Mouse (Mus musculus): Measurements from ENCODE around the gene Aldh18a1.

The Aldh18a1 gene

DNA sequence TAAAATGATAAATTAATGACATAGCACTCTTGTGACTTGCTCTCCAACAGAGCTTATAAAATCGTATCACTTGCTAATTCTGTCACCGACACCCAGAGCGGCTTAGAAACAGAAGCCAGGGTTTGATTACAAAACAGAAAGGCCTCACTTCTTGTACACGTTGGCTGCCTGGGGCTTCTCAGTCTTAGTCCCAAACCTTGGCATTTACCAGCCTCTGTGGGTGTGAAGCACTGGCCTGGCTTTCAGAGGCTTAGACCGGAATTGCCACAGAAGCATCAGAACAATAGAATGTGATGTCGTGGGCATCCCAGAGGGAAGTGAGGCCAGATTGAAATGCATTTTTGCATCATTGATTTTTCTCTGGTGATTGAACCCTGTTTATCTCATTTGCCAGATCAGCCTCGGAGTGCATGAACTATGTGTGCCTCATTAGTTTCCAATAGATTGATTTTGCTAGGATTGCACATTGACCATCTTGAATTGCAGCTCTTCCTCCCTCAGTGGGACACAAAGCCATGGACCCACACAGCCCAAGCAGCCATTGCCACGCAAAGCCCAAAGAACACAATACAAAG, 64.7 kb downstream of the Aldh18a1 start:
- DNase-seq = no peak

- DNase-seq = no peak
These were observed 67.9 kb downstream of the Aldh18a1 start for GRCm38 (mm10) chr19:40520403-40520802.

GRCm38 (mm10) chr19:40518706-40519105, 69.6 kb downstream of the Aldh18a1 start:
- DNase-seq = no peak

GRCm38 (mm10) chr19:40515596-40515995, 72.7 kb downstream of the Aldh18a1 start:
- no peak for DNase-seq

DNA sequence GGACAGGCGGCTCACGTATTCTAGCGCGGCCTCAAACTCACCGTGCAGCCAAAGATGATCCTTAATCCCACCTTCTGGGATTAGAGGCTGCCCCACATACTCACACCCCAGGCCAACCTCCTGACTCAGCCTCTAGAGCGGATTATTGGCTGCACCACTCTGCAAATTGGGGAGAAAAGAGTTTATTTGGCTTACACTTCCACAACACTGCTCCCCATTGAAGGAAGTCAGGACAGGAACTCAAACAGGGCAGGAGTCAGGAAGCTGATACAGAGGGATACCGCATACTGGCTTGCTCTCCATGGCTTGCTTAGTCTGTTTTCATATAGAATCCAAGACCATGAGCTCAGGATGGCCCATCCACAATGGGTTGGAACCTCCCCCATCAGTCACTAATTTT, 73.9 kb downstream of the Aldh18a1 start:
- peak; percentile 63 for DNase-seq

DNA sequence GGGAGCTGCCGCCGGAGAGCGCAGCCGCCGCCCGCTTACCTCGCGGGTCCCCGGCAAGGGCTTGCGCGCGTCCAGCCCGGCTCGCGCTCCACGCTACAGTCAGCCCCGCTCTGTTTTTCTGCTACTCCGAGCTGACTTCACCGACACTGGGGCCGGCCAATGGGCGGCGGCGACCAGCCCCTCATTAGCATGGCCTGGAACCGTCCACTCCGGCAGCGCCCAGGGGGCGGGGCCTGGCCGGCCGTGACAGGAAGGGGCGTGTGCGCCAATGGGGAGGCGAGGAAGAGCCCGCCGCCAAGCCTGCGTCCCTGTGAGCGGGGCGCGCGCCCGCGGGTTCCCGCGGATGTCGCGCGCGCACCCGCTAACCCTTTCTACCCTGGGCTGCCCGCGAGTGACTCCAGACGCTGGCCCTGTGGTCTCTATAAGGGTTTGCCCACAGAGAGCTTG, 74.6 kb downstream of the Aldh18a1 start, which contains the start of gene Sorbs1:
TSS of gene Sorbs1 (minus strand) at position 148 of the 447 bp plus-strand sequence.
- DNase-seq = peak; percentile 98

DNA sequence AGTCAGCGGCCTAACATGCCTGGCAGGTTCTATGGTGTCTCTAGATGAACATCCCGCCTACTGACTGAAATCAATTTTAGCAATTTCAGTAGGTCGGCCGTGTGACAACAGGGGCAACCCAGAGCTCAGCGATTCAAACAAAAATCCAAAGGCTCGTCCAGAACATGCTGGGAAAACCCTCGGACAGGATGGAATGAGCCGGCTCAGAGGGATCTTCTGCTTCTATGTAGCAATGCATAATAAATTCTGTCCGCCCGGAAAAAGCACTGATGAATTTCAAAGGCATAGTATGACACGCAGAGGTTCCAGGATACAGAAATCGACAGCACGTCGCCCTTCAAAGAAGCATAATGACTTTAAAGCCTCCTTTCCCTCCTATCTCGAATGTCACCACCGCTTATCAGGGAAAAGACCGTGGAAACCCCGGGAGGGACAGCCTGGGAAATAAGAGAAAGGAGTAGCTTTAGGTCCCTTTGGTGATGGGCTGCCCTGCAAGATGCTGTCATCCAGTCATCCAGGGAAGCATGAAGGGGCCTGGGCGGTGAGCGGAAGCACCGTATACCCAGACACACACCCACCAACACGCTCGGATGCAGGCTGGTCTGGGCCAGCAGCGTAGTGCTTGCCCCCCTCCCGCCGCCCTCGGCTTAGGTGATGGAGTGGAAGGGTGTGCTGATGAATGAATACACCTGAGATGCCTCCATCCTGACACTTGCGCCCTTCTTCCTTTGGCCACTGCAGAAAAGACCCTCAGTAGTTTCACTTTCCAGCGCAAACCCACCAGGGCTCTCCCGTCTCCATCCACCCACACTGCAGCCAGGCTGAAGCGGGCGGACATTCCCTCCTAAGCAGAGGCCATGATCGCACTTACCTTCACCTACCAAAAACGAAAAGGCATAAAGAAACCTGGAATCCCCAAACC, 75.5 kb downstream of the Aldh18a1 start:
- DNase-seq = peak; percentile 75

DNA sequence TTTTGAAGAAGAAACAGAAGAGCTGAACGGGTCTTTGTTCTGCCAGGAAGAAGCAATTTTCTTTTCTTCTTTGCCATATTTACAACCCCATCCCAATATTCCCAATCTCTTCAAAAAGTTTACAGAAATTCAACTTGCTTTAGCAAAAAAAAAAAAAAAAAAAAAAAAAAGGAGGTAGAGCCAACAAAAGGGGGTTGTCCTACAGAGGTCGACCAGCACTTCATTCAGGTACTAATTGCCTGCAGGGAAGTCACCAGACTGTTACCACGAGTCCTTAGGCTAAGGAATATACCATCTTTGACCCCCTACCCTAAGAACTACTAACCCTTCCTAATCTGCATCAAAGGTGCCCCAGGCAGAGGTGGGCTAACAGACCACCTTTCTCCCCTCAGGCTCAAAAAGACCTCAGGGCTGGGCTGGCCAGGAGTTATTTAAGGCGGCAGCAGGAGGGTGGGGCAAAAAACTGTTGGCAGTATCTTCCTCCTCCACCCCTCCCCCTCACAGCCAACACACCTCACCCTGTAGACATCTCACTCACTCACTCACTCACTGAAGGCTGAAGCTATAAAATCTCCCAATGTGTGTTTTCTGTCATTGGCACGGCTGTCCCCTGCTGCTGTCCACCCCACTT, 76.5 kb downstream of the Aldh18a1 start:
- DNase-seq = peak; percentile 60

- no peak for DNase-seq
These were observed 77.2 kb downstream of the Aldh18a1 start for GRCm38 (mm10) chr19:40511100-40511439.

GRCm38 (mm10) chr19:40510387-40511099, 77.7 kb downstream of the Aldh18a1 start:
- DNase-seq = no peak

GRCm38 (mm10) chr19:40509274-40509673, 79.0 kb downstream of the Aldh18a1 start:
- no peak for DNase-seq

DNA sequence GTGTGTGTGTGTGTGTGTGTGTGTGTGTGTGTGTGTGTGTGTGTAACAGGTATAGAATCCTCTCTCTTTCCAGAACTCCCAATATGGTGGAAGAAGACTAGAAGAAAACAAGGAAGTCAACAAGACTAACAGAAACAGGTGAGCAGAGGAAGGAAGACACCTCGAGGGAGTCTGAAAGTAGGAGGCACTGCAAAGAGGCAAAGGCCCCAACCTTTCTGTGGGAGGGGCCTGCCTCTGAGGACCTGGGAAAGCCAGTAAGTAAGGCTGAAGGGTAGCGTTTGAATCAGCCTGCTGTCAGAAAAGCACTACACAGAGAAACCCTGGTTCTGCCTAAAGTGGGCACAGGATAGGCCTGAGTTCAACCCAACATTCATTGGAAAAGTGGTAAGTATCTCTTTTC, 79.4 kb downstream of the Aldh18a1 start:
- DNase-seq = no peak

GRCm38 (mm10) chr19:40506965-40507364, 81.3 kb downstream of the Aldh18a1 start:
- DNase-seq = no peak

DNA sequence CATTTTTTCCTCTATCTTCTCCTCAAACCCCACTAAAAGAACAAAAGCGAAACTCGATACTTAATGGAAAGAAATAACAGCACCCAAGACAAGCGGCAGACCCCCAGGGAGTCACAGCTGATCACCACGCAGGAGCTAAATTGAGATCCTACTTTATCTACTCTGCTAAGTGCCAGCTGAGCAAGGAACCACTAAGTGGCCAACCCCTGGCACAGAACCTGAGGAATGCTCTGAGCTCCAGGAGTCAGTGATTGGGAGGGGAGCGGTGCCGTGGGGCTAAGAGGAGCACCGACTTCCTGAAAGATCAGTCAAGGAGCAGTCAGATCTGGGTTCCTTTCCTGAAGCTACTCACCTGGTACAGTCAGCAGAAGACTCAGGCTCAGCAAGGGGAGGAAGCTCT, 83.9 kb downstream of the Aldh18a1 start:
- DNase-seq = no peak
